Mouse (Mus musculus) gastrocnemius, postnatal 14 days (tissue): ENCODE measurements around the gene Enox1. TPM values are rescaled to one million over a fixed set of nuclear protein-coding genes. Genes with fewer than 3 reads are reported as not detected.
A peak's percentile ranks its signal among the peaks of the same experiment; 100 is the strongest.

Experiments used
- DNase-seq: peaks from one replicate; pipeline ENCODE4 v3.0.0; 2021; ENCODE audit warnings: mixed read lengths
- intact Hi-C: fragments of 180-260 bp; cut with DNase I; formaldehyde crosslinking; loops from one replicate; pipeline ENCODE4 v1.15.1; 2025; ENCODE audit warnings: low total_unique reads
- total RNA-seq, 2 experiments: library from RNA; stranded (reverse); gene quantifications; 2 replicates each; pipeline ENCODE4 v1.2.3; 2021

The Enox1 gene
- total RNA-seq, 2 experiments from 2014 or later, result 1.6 to 1.8 TPM

- intact Hi-C loops, result no loop called here
- no peak for DNase-seq
Observed at GRCm38 (mm10) chr14:77183491-77183890, 26.9 kb downstream of the Enox1 start.

GRCm38 (mm10) chr14:77190158-77190557, 33.6 kb downstream of the Enox1 start:
- intact Hi-C loops, result no loop called here
- no peak for DNase-seq

- intact Hi-C loops, result no loop called here
- DNase-seq, result no peak
Observed at GRCm38 (mm10) chr14:77195314-77196020, 38.9 kb downstream of the Enox1 start.

GRCm38 (mm10) chr14:77196246-77196645, 39.7 kb downstream of the Enox1 start:
- intact Hi-C loops, result no loop called here

GRCm38 (mm10) chr14:77197414-77197915, 40.9 kb downstream of the Enox1 start:
- DNase-seq, result no peak
- intact Hi-C loops, result no loop called here

More at GRCm38 (mm10) chr14:77196246-77196645, 39.7 kb downstream of the Enox1 start:
- DNase-seq, result no peak

- no peak for DNase-seq
- intact Hi-C loops, result no loop called here
Observed at GRCm38 (mm10) chr14:77210889-77211288, 54.3 kb downstream of the Enox1 start.

GRCm38 (mm10) chr14:77213210-77213609, 56.6 kb downstream of the Enox1 start:
- DNase-seq, result no peak
- intact Hi-C loops, result no loop called here

- DNase-seq, result no peak
- intact Hi-C loops, result no loop called here
Observed at GRCm38 (mm10) chr14:77214848-77215247, 58.3 kb downstream of the Enox1 start.

GRCm38 (mm10) chr14:77225346-77225745, 68.8 kb downstream of the Enox1 start:
- DNase-seq, result no peak
- intact Hi-C loops, result no loop called here

GRCm38 (mm10) chr14:77238811-77239210, 82.2 kb downstream of the Enox1 start:
- no peak for DNase-seq
- intact Hi-C loops, result no loop called here

- intact Hi-C loops, result no loop called here
Observed at GRCm38 (mm10) chr14:77239360-77239759, 82.8 kb downstream of the Enox1 start.

GRCm38 (mm10) chr14:77246977-77247376, 90.4 kb downstream of the Enox1 start:
- intact Hi-C loops, result no loop called here
- no peak for DNase-seq

More at GRCm38 (mm10) chr14:77239360-77239759, 82.8 kb downstream of the Enox1 start:
- DNase-seq, result no peak

GRCm38 (mm10) chr14:77248426-77248825, 91.9 kb downstream of the Enox1 start:
- intact Hi-C loops, result no loop called here

GRCm38 (mm10) chr14:77248946-77249345, 92.4 kb downstream of the Enox1 start:
- intact Hi-C loops, result no loop called here
- DNase-seq, result no peak

More at GRCm38 (mm10) chr14:77248426-77248825, 91.9 kb downstream of the Enox1 start:
- DNase-seq, result no peak

- intact Hi-C loops, result no loop called here
Observed at GRCm38 (mm10) chr14:77250652-77251238, 94.2 kb downstream of the Enox1 start.

GRCm38 (mm10) chr14:77255201-77255600, 98.6 kb downstream of the Enox1 start:
- intact Hi-C loops, result no loop called here
- DNase-seq, result no peak

More at GRCm38 (mm10) chr14:77250652-77251238, 94.2 kb downstream of the Enox1 start:
- no peak for DNase-seq

GRCm38 (mm10) chr14:77255711-77256110, 99.1 kb downstream of the Enox1 start:
- peak; percentile 14 for DNase-seq
- intact Hi-C loops, result no loop called here

- intact Hi-C loops, result no loop called here
- no peak for DNase-seq
Observed at GRCm38 (mm10) chr14:77256943-77257342, 100.4 kb downstream of the Enox1 start.

- no peak for DNase-seq
- intact Hi-C loops, result no loop called here
Observed at GRCm38 (mm10) chr14:77257461-77257860, 100.9 kb downstream of the Enox1 start.

- DNase-seq, result no peak
- intact Hi-C loops, result no loop called here
Observed at GRCm38 (mm10) chr14:77258186-77258585, 101.6 kb downstream of the Enox1 start.

- DNase-seq, result no peak
- intact Hi-C loops, result no loop called here
Observed at GRCm38 (mm10) chr14:77259686-77260085, 103.1 kb downstream of the Enox1 start.
